Mouse (Mus musculus) embryonic facial prominence, embryonic 11.5 days (tissue): ENCODE measurements around the gene B3galt2. TPM values are rescaled to one million over a fixed set of nuclear protein-coding genes. Genes with fewer than 3 reads are reported as not detected.

Experiments used
- ATAC-seq: fragments of 200-750 bp; cut with Nextera tagmentation; replicated peaks from 2 replicates; pipeline ENCODE4 v1.8.0; 2017; ENCODE audit warnings: low read depth; ENCODE audit not compliant: insufficient number of reproducible peaks, low FRiP score, low TSS enrichment
- DNase-seq: peaks from one replicate; pipeline ENCODE4 v3.0.0-alpha.2; 2015; ENCODE audit warnings: low spot score
- H3K27ac ChIP-seq: fragments of 300-500 bp; sonication (generic); replicated peaks from 2 replicates; pipeline ENCODE4 v1.5.1; 2014; ENCODE audit warnings: mild to moderate bottlenecking, low read depth, low read length, control low read depth
- H3K27me3 ChIP-seq: fragments of 300-500 bp; sonication (generic); 2 replicates; pipeline ENCODE4 v1.6.1; 2014; ENCODE audit warnings: mild to moderate bottlenecking, low read length, moderate library complexity, mixed read lengths; ENCODE audit not compliant: control insufficient read depth, insufficient read depth
- H3K36me3 ChIP-seq: fragments of 300-500 bp; sonication (generic); replicated peaks from 2 replicates; pipeline ENCODE4 v1.6.1; 2014; ENCODE audit warnings: low read depth, mild to moderate bottlenecking, low read length, moderate library complexity, mixed read lengths; ENCODE audit not compliant: control insufficient read depth, insufficient read depth
- H3K4me1 ChIP-seq: fragments of 300-500 bp; sonication (generic); 2 replicates; pipeline ENCODE4 v1.6.1; 2014; ENCODE audit warnings: low read length, mixed read lengths; ENCODE audit not compliant: control insufficient read depth, insufficient read depth
- H3K4me2 ChIP-seq: fragments of 300-500 bp; sonication (generic); 2 replicates; pipeline ENCODE4 v1.6.1; 2014; ENCODE audit warnings: low read depth, mild to moderate bottlenecking, control low read depth, low read length, moderate library complexity
- H3K4me3 ChIP-seq: fragments of 300-500 bp; sonication (generic); 2 replicates; pipeline ENCODE4 v1.5.1; 2014; ENCODE audit warnings: low read depth, low read length, control low read depth
- H3K9ac ChIP-seq: fragments of 300-500 bp; sonication (generic); replicated peaks from 2 replicates; pipeline ENCODE4 v1.6.1; 2014; ENCODE audit warnings: mild to moderate bottlenecking, control low read depth, low read length
- H3K9me3 ChIP-seq: fragments of 300-500 bp; sonication (generic); replicated peaks from 2 replicates; pipeline ENCODE4 v1.6.1; 2016; ENCODE audit warnings: mild to moderate bottlenecking, low read length, inconsistent platforms, mixed read lengths; ENCODE audit not compliant: control insufficient read depth
- WGBS: fragments of 180-500 bp; shearing (Covaris S2); extraction: QIAGEN DNeasy Blood & Tissue Kit; methylation state at CpG from one replicate; pipeline ENCODE4 v1.1.7; 2014; 5-methylcytosine and 5-hydroxymethylcytosine counted together
- polyA plus RNA-seq: library from polyadenylated mRNA; unstranded; fragments of >200 nt; fragmentation: Nextera tagmentation; extraction: Ambion mirVana; gene quantifications from 2 replicates; pipeline ENCODE4 v1.2.1, GENCODE M21; 2014

Gene B3galt2
- 0.35 and 0.74 TPM in 2 replicates for polyA plus RNA-seq

DNA sequence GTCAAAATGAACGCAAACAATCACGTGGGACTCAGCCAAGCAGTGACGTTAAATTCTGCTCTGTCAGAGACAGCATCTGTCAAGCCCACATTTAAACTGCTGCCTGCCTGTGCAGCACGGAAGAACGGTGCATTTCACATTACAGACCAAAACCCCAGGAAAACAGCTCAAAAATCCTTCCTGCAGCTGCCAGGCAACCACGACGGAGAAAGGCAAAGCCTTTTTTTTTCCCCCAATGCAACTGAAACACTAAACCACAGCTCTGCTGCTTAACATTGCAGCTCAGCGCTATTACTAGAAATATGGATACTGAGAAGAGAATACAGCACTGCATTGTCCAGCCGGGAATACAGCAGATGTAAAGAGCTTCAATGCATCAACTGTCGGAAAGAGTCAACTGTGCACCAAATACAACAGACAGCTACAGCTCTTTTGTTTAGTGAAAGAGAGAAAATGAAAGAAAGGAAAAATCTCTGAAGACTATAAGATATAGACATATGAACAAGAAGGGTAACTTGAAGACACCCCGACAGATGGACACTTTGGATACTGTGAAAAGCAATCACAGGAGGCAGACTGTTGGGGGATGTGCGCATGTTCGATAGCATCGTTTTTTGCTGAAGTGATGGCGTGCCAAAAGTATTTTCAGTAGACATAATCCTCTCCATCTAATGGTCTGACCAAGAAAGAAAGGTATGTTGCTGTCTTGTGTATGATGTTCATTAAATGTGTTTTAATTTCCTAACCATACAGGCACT lies at the start of gene B3galt2:
Gene B3galt2 (plus strand): TSS at position 15 of the 758 bp plus-strand sequence.
- Histone ChIP-seq H3K4me3 (no peak within 1 kb of the TSS), H3K27ac (no peak within 1 kb of the TSS), H3K9ac (no peak within 1 kb of the TSS), H3K4me1 (no peaks in the 10 kb centered on the region), H3K9me3 (no peaks in the 10 kb centered on the region), H3K36me3 (no peaks in the 10 kb centered on the region), H3K27me3 (no peaks in the 10 kb centered on the region), H3K4me2 (no peak within 1 kb of the TSS; the same call in 1 of the 2 replicates)
- DNase-seq (peak; percentile 28), ATAC-seq (peak; percentile 76)
- WGBS, result 55% methylated on average over 15 of the region's 15 CpGs

DNA sequence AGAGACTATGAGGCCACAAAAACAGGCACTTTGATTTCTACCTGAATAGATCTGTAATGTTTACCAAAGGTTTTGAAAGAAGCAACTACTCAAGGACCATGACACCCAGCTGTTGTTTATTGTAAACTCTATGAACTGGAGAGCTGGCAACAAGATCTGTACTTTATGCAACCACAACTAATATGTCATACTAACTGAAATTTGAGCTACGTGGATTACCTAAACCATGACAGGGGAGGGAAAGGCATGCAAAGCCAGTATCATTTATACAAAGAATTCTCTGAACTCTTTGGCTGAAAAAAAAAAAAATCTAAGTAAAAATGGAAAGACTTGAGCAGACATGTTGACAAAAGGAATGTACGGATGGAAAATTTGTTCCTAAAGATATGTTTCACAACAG lies 43.6 kb upstream of the B3galt2 start:
- Histone ChIP-seq H3K27me3 (no peaks in the 10 kb centered on the region), H3K27ac (no peak overlapping the region), H3K9ac (no peak overlapping the region), H3K36me3 (no peaks in the 10 kb centered on the region), H3K4me2 (no peak overlapping the region), H3K4me3 (no peak overlapping the region), H3K9me3 (no peaks in the 10 kb centered on the region), H3K4me1 (no peaks in the 10 kb centered on the region)
- WGBS, result 77% methylated on average over 2 of the region's 2 CpGs
- no peak for DNase-seq
- ATAC-seq, result no peak

DNA sequence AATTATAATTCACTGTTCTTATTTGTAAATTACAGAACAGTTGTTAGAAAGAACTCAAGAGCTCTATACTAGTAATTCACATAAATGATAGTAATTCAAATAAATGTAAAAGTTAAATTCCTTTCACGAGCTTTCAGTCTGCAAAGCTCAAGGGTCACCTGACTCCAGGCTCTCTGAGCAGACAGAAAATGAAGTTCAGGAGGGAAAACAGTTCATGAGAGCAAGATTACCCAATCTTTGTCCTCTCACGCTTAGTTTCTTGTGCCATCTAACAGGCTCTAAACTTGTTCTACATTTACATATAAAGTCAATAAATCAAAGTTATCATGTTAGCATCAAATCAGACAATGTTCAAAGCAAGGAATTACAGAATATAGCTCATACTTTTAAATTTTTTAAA lies 31.6 kb upstream of the B3galt2 start:
- Histone ChIP-seq H3K27me3 (no peaks in the 10 kb centered on the region), H3K4me3 (no peak overlapping the region), H3K27ac (no peak overlapping the region), H3K9me3 (no peaks in the 10 kb centered on the region), H3K4me1 (no peaks in the 10 kb centered on the region), H3K9ac (no peak overlapping the region), H3K36me3 (no peaks in the 10 kb centered on the region), H3K4me2 (no peak overlapping the region)
- DNase-seq (no peak), ATAC-seq (no peak)
- 81% methylated on average over 2 of the region's 2 CpGs for WGBS

DNA sequence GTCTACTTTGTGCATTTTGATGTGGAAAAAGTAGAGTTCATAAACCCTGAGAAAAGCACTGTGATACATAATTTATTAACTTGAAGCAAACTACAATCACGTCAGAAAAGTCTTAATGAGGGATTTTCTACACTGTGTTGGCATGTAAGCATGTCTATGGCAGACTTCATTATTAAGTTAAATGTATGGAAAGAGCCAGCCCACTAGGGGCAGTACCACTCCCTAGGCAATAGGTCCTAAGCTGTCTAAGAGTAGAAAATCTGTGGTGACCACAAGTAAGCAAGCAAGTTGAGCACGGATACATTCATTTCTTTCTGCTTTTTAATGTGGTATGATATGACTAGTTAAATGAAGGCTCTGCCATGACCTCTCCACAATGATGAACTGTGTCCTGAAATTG lies 27.6 kb upstream of the B3galt2 start:
- Histone ChIP-seq H3K9me3 (no peaks in the 10 kb centered on the region), H3K27me3 (no peaks in the 10 kb centered on the region), H3K4me2 (no peak overlapping the region), H3K4me1 (no peaks in the 10 kb centered on the region), H3K4me3 (no peak overlapping the region), H3K27ac (no peak overlapping the region), H3K9ac (no peak overlapping the region), H3K36me3 (no peaks in the 10 kb centered on the region)
- 86% methylated on average over 2 of the region's 2 CpGs for WGBS
- DNase-seq, result no peak
- ATAC-seq, result no peak

DNA sequence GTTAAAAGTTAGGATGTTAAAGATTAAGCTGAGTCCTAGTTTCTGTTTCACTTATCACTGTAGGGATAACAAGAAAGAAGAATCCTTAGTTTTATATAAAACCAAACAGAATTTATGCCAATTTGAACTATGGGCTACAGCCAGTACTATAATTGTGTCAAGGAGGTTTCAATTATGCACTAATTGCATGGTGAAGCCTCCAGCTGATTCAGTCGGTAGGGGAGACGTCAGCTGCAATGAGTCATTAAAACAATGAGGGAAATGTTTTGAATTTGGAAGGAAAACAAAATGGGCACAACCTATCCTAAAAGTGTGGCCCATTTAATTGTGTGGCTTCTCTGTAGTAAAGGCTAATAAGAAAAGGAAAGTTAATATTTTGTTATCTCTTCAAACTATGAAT lies 20.7 kb upstream of the B3galt2 start:
- no peak overlapping the region for H3K4me2 ChIP-seq
- no peaks in the 10 kb centered on the region for H3K9me3 ChIP-seq
- no peak overlapping the region for H3K9ac ChIP-seq
- no peaks in the 10 kb centered on the region; the same call in 1 of the 2 replicates for H3K36me3 ChIP-seq
- no peak overlapping the region for H3K27ac ChIP-seq
- no peak for ATAC-seq
- WGBS, result 16% methylated on average over 2 of the region's 2 CpGs
- peak; percentile 6 for DNase-seq
- H3K27me3 ChIP-seq, result no peaks in the 10 kb centered on the region
- no peaks in the 10 kb centered on the region for H3K4me1 ChIP-seq
- no peak overlapping the region for H3K4me3 ChIP-seq

DNA sequence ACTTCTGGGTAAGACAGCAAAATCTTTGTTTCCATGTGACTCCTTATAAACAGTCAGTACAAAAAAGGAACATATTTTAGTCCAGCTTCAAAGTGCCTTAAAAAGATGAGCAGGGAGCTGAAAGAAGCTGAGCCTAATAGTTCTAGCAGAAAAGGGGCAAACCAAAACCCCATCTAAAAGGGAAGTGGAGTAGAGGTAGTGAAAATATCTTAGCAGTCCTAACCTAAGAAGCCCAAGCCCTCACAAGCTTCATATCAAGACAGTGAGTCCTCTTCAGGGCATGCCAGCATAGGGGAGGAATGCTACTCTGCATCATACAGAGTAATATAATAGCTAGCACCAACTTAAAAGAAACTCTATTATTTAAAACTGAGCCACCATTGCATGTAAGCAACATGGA lies 18.5 kb upstream of the B3galt2 start:
- DNase-seq, result no peak
- Histone ChIP-seq H3K27ac (no peak overlapping the region), H3K9me3 (no peaks in the 10 kb centered on the region), H3K4me2 (no peak overlapping the region), H3K9ac (no peak overlapping the region), H3K36me3 (peaks cover 4% of the 10 kb centered on the region), H3K4me1 (no peaks in the 10 kb centered on the region), H3K27me3 (no peaks in the 10 kb centered on the region), H3K4me3 (no peak overlapping the region)
- no peak for ATAC-seq

DNA sequence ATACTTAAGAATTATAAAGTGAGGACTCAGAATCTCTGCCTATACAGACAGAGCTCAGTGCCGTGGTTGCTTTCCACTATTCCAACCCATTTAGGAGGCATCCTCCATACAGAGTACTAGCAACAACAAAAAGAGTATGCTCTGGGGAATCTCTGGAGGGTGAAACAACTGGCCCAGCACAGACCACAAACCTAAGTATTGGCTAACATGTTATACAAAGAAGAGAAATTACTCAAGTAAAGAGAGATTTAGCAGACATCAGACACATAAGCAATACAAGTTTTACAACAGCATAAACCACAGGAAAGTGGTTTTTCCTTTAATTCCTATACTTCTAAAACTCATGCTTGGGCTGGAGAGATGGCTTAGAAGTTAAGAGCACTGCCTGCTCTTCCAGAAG lies 17.8 kb upstream of the B3galt2 start:
- Histone ChIP-seq H3K4me3 (no peak overlapping the region), H3K4me1 (no peaks in the 10 kb centered on the region), H3K27ac (no peak overlapping the region), H3K9me3 (no peaks in the 10 kb centered on the region), H3K27me3 (no peaks in the 10 kb centered on the region), H3K36me3 (peaks cover 4% of the 10 kb centered on the region), H3K9ac (no peak overlapping the region), H3K4me2 (no peak overlapping the region)
- ATAC-seq, result no peak
- 94% methylated on average over 1 of the region's 1 CpGs for whole genome bisulfite sequencing
- DNase-seq, result no peak

DNA sequence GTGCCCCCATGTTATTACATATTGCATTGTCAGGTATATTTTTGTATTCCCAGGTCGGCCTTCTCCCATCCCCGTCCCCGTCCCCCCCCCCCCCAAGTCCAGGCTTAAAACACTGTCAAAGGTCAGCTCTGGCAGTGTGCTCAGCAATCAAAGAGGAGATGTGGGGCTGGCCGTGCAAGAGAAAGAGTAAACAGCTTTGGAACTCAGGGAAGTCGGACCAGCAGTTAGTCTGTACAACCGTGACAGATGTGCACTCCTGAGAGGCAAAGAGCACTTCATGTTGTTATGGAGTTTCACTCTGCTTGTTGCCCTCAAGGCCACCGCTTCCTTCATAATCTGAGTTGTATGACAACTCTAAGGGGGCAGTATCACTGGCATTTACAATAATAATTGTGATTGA lies 9.1 kb upstream of the B3galt2 start:
- no peak overlapping the region for H3K4me3 ChIP-seq
- WGBS, result 54% methylated on average over 7 of the region's 7 CpGs
- DNase-seq (no peak), ATAC-seq (no peak)
- H3K4me2 ChIP-seq, result no peak overlapping the region
- no peaks in the 10 kb centered on the region for H3K9me3 ChIP-seq
- H3K9ac ChIP-seq, result no peak overlapping the region
- H3K36me3 ChIP-seq, result peaks cover under 1% of the 10 kb centered on the region
- H3K27me3 ChIP-seq, result no peaks in the 10 kb centered on the region
- no peaks in the 10 kb centered on the region for H3K4me1 ChIP-seq
- no peak overlapping the region for H3K27ac ChIP-seq
